Mouse (Mus musculus) midbrain, postnatal 0 days (tissue): ENCODE measurements at regions not wholly inside any gene's neighbourhood (a gene's known extent, or its start where the extent isn't known, plus 50 kb on each side); places are given as distances from the start of the nearest gene placed in this dataset.
A peak's percentile ranks its signal among the peaks of the same experiment; 100 is the strongest.

Experiments
- ATAC-seq: fragments of 200-750 bp; cut with Nextera tagmentation; 2 replicates; pipeline ENCODE4 v1.8.0; 2017; ENCODE audit warnings: moderate number of reproducible peaks, mild to moderate bottlenecking, moderate TSS enrichment, moderate library complexity; ENCODE audit not compliant: low FRiP score
- DNase-seq: peaks from one replicate; pipeline ENCODE4 v3.0.0-alpha.2; 2015; ENCODE audit warnings: low spot score
- H3K27ac ChIP-seq: fragments of 300-500 bp; sonication (generic); 2 replicates; pipeline ENCODE4 v1.5.1; 2014; ENCODE audit warnings: low read depth, mild to moderate bottlenecking, low read length, mixed read lengths
- H3K27me3 ChIP-seq: fragments of 300-500 bp; sonication (generic); 2 replicates; pipeline ENCODE4 v1.6.1; 2014; ENCODE audit warnings: low read length, control low read depth, mixed read lengths; ENCODE audit not compliant: insufficient read depth
- H3K36me3 ChIP-seq: fragments of 300-500 bp; sonication (generic); 2 replicates; pipeline ENCODE4 v1.6.1; 2014; ENCODE audit warnings: low read length, control low read depth, mixed read lengths; ENCODE audit not compliant: insufficient read depth
- H3K4me1 ChIP-seq: fragments of 300-500 bp; sonication (generic); 2 replicates; pipeline ENCODE4 v1.6.1; 2014; ENCODE audit warnings: mild to moderate bottlenecking, control low read depth, antibody characterized with exemption, low read length, mixed read lengths; ENCODE audit not compliant: insufficient read depth
- H3K4me2 ChIP-seq: fragments of 300-500 bp; sonication (generic); 2 replicates; pipeline ENCODE4 v1.6.1; 2014; ENCODE audit warnings: low read depth, mild to moderate bottlenecking, low read length, mixed read lengths; ENCODE audit not compliant: poor library complexity, severe bottlenecking
- H3K4me3 ChIP-seq: fragments of 300-500 bp; sonication (generic); 2 replicates; pipeline ENCODE4 v1.5.1; 2014; ENCODE audit warnings: low read depth, mild to moderate bottlenecking, low read length, moderate library complexity
- H3K9ac ChIP-seq: fragments of 300-500 bp; sonication (generic); replicated peaks from 2 replicates; pipeline ENCODE4 v1.6.1; 2014; ENCODE audit warnings: mild to moderate bottlenecking, low read length, moderate library complexity, mixed read lengths; ENCODE audit not compliant: poor library complexity, severe bottlenecking
- H3K9me3 ChIP-seq: fragments of 300-500 bp; sonication (generic); 2 replicates; pipeline ENCODE4 v1.6.1; 2016; ENCODE audit warnings: low read length, control low read depth
- CTCF ChIP-seq: IDR thresholded peaks from 2 replicates; pipeline ENCODE4 v1.5.1; 2016; ENCODE audit warnings: antibody characterized with exemption, mild to moderate bottlenecking
- WGBS: fragments of 180-500 bp; shearing (Covaris S2); extraction: QIAGEN DNeasy Blood & Tissue Kit; methylation state at CpG from one replicate; pipeline ENCODE4 v1.1.7; 2014; 5-methylcytosine and 5-hydroxymethylcytosine counted together

- 40% methylated on average over 5 of the region's 5 CpGs for WGBS
- DNase-seq (peak; percentile 43), ATAC-seq (peak; percentile 27; the same call in 1 of the 2 replicates)
- H3K9ac ChIP-seq = no peak overlapping the region
- H3K4me1 ChIP-seq = no peaks in the 10 kb centered on the region
- TF ChIP-seq CTCF = no peak
- no peaks in the 10 kb centered on the region for H3K36me3 ChIP-seq
- no peak overlapping the region for H3K4me2 ChIP-seq
- H3K9me3 ChIP-seq = no peaks in the 10 kb centered on the region
- H3K27me3 ChIP-seq = no peaks in the 10 kb centered on the region
- H3K4me3 ChIP-seq = no peak overlapping the region
- H3K27ac ChIP-seq = no peak overlapping the region
Observed at GRCm38 (mm10) chr3:124769252-124769651, 188.4 kb upstream of the 1700003H04Rik start.

- Histone ChIP-seq H3K4me2 (no peak overlapping the region), H3K36me3 (no peaks in the 10 kb centered on the region), H3K9ac (no peak overlapping the region), H3K27ac (no peak overlapping the region), H3K4me3 (no peak overlapping the region), H3K27me3 (no peaks in the 10 kb centered on the region), H3K9me3 (no peaks in the 10 kb centered on the region), H3K4me1 (no peaks in the 10 kb centered on the region)
- WGBS = 86% methylated on average over 2 of the region's 2 CpGs
- TF ChIP-seq CTCF = no peak
- DNase-seq = no peak
- ATAC-seq = no peak
Observed at GRCm38 (mm10) chr3:124755693-124756435, 175.0 kb upstream of the 1700003H04Rik start.

GRCm38 (mm10) chr3:124752571-124753118 lies 171.7 kb upstream of the 1700003H04Rik start:
- H3K4me3 ChIP-seq = no peak overlapping the region
- no peak overlapping the region for H3K4me2 ChIP-seq
- DNase-seq = no peak
- no peak overlapping the region for H3K9ac ChIP-seq
- H3K36me3 ChIP-seq = no peaks in the 10 kb centered on the region
- no peak for TF ChIP-seq CTCF
- ATAC-seq = no peak
- no peaks in the 10 kb centered on the region for H3K4me1 ChIP-seq
- H3K27ac ChIP-seq = no peak overlapping the region
- H3K27me3 ChIP-seq = no peaks in the 10 kb centered on the region
- no peaks in the 10 kb centered on the region for H3K9me3 ChIP-seq

- Histone ChIP-seq H3K4me1 (no peaks in the 10 kb centered on the region), H3K9ac (no peak overlapping the region), H3K36me3 (no peaks in the 10 kb centered on the region), H3K27me3 (no peaks in the 10 kb centered on the region), H3K4me3 (no peak overlapping the region), H3K4me2 (no peak overlapping the region), H3K27ac (no peak overlapping the region), H3K9me3 (no peaks in the 10 kb centered on the region)
- no peak for DNase-seq
- 76% methylated on average over 2 of the region's 2 CpGs for WGBS
- ATAC-seq = no peak
- no peak for TF ChIP-seq CTCF
Observed at GRCm38 (mm10) chr3:124749314-124749713, 168.4 kb upstream of the 1700003H04Rik start.

- no peak overlapping the region for H3K4me3 ChIP-seq
Observed at GRCm38 (mm10) chr3:124728281-124728680, 147.4 kb upstream of the 1700003H04Rik start.

GRCm38 (mm10) chr3:124712166-124712565 lies 131.3 kb upstream of the 1700003H04Rik start:
- no peak for TF ChIP-seq CTCF
- Histone ChIP-seq H3K4me1 (no peaks in the 10 kb centered on the region), H3K9ac (no peak overlapping the region), H3K4me3 (no peak overlapping the region), H3K9me3 (no peaks in the 10 kb centered on the region), H3K27me3 (no peaks in the 10 kb centered on the region), H3K27ac (no peak overlapping the region), H3K4me2 (no peak overlapping the region), H3K36me3 (no peaks in the 10 kb centered on the region)
- DNase-seq (peak; percentile 10), ATAC-seq (no peak)
- 67% methylated on average over 2 of the region's 2 CpGs for WGBS

More at GRCm38 (mm10) chr3:124728281-124728680, 147.4 kb upstream of the 1700003H04Rik start:
- Histone ChIP-seq H3K36me3 (no peaks in the 10 kb centered on the region), H3K4me1 (no peaks in the 10 kb centered on the region), H3K27ac (no peak overlapping the region), H3K9ac (no peak overlapping the region), H3K4me2 (no peak overlapping the region), H3K9me3 (no peaks in the 10 kb centered on the region), H3K27me3 (no peaks in the 10 kb centered on the region)
- WGBS = 79% methylated on average over 5 of the region's 5 CpGs
- DNase-seq (no peak), ATAC-seq (no peak)
- TF ChIP-seq CTCF = no peak
